Mouse (Mus musculus) heart, embryonic 12.5 days (tissue): ENCODE results near the gene Smap1. TPM values are rescaled to one million over a fixed set of nuclear protein-coding genes. Genes with fewer than 3 reads are reported as not detected.

Experiments
- ATAC-seq: fragments of 200-750 bp; cut with Nextera tagmentation; 2 replicates; pipeline ENCODE4 v1.8.0; 2017; ENCODE audit warnings: moderate TSS enrichment, moderate library complexity; ENCODE audit not compliant: insufficient number of reproducible peaks, low FRiP score
- H3K27ac ChIP-seq: fragments of 300-500 bp; sonication (generic); 2 replicates; pipeline ENCODE4 v1.5.1; 2016; ENCODE audit warnings: mild to moderate bottlenecking, moderate library complexity; ENCODE audit not compliant: poor library complexity, severe bottlenecking
- H3K27me3 ChIP-seq: fragments of 300-500 bp; sonication (generic); replicated peaks from 2 replicates; pipeline ENCODE4 v1.6.1; 2016; ENCODE audit warnings: mild to moderate bottlenecking, moderate library complexity
- H3K36me3 ChIP-seq: fragments of 300-500 bp; sonication (generic); 2 replicates; pipeline ENCODE4 v1.6.1; 2016; ENCODE audit warnings: mild to moderate bottlenecking, moderate library complexity
- H3K4me1 ChIP-seq: fragments of 300-500 bp; sonication (generic); replicated peaks from 2 replicates; pipeline ENCODE4 v1.6.1; 2016; ENCODE audit warnings: mild to moderate bottlenecking
- H3K4me2 ChIP-seq: fragments of 300-500 bp; sonication (generic); 2 replicates; pipeline ENCODE4 v1.6.1; 2016; ENCODE audit warnings: mild to moderate bottlenecking, moderate library complexity
- H3K4me3 ChIP-seq: fragments of 300-500 bp; sonication (generic); 2 replicates; pipeline ENCODE4 v1.5.1; 2016; ENCODE audit warnings: mild to moderate bottlenecking
- H3K9ac ChIP-seq: fragments of 300-500 bp; sonication (generic); 2 replicates; pipeline ENCODE4 v1.6.1; 2016; ENCODE audit warnings: mild to moderate bottlenecking, moderate library complexity
- H3K9me3 ChIP-seq: fragments of 300-500 bp; sonication (generic); replicated peaks from 2 replicates; pipeline ENCODE4 v1.6.1; 2016; ENCODE audit warnings: mild to moderate bottlenecking, moderate library complexity
- whole genome bisulfite sequencing: fragments of 180-500 bp; shearing (Covaris S2); methylation state at CpG from one replicate; pipeline ENCODE4 v1.1.7; 2016; 5-methylcytosine and 5-hydroxymethylcytosine counted together
- polyA plus RNA-seq: library from polyadenylated mRNA; unstranded; fragments of >200 nt; fragmentation: Nextera tagmentation; extraction: Ambion mirVana; gene quantifications from 2 replicates; pipeline ENCODE4 v1.2.1, GENCODE M21; 2016

Smap1 gene
- polyA plus RNA-seq, 1 experiment from 2014 or later = 48.4 TPM

DNA sequence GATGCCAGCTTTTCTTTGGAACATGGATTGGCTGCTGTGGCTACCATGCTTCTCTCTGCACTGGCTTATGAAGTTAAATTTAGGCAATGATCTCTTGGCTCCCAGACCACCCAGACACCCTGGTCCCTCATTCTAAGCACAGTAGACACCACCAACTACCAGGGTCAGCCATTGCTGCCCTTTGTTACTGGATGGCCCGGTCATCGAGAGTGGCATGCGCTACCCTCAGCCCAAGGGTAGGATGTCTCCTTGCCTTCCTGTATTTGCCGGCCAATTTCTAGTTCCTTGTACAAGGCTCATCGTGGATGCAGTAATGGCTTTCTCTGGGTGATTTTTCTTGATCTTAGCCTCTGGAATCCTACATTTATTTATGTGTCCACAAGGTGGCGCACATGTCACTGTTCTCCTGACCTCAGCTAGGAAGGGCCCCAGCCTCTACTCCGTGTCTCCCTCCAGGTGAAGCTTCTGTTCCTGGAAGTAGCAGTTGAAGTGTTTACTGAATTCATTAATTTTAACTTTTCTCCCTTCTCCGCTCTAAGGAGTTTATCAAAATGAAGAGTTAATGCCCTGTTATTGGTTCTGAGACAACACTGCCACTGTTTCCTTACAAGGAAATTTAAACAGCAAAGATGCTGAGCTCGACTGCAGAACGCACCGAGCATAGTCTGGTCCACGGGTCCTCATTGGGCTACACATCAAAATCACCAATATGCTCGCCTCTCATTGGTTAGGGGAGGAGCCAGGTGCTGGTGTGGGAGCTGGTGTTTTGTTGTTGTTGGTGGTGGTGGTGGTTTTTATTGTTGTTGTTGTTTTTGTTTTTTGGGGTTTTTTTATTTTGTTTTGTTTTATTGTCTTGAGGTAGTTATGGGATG is 95.0 kb downstream of the Smap1 start:
- ATAC-seq = no peak
- H3K4me2 ChIP-seq = no peak overlapping the region

DNA sequence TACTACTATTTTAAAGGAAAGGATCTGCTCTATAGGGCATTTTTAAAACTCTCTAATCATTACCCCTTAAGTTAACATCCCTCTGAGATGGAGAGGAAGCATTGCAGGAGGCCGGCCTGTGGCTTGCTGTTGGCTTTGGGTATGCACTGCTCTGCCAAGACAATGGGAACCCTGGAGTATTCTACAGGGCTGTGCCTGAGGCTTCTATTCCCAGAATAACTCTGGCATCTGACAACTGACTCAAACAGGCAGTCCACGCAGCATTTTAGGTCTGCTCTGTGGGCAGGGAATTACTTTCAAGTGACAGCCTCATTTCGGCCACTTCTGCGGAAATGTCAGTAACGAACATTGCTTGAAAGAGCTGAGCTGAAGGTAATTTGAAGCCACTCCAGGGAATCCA is 100.5 kb downstream of the Smap1 start:
- WGBS = 65% methylated on average over 5 of the region's 5 CpGs
- H3K27me3 ChIP-seq = no peaks in the 10 kb centered on the region
- H3K9ac ChIP-seq = no peak overlapping the region

More for the DNA sequence above, 95.0 kb downstream of the Smap1 start:
- Histone ChIP-seq H3K9me3 (no peaks in the 10 kb centered on the region), H3K4me3 (no peak overlapping the region), H3K4me1 (no peaks in the 10 kb centered on the region), H3K9ac (no peak overlapping the region), H3K27me3 (no peaks in the 10 kb centered on the region), H3K27ac (no peak overlapping the region), H3K36me3 (no peaks in the 10 kb centered on the region)
- 35% methylated on average over 13 of the region's 13 CpGs for WGBS

DNA sequence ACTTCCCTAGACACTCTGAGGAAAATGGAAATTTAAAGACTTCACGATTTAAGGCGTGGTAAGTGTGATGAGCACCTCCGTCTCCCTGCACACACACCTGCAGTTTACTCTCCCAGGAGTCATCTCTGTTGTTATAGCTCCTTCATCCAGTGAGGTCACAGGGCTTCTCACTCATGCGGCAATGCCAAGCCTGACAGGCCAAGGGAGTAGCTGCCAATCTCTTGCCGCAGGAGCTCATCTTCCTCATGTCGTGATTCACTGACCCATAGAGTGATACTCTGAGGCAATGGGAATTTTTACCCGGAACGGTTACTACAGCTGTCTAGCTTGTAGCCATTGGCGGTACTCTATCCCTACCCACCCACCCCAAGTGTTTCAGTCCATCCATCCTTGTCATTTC is 123.8 kb downstream of the Smap1 start:
- no peak for ATAC-seq
- 87% methylated on average over 9 of the region's 9 CpGs for WGBS
- H3K27me3 ChIP-seq = 0 out of 2 replicates have a peak, but pooled peaks cover 4% of the 10 kb centered on the region
- no peaks in the 10 kb centered on the region for H3K9me3 ChIP-seq
- H3K9ac ChIP-seq = no peak overlapping the region
- H3K4me2 ChIP-seq = no peak overlapping the region
- H3K4me3 ChIP-seq = no peak overlapping the region
- no peaks in the 10 kb centered on the region for H3K36me3 ChIP-seq
- no peak overlapping the region for H3K27ac ChIP-seq
- no peaks in the 10 kb centered on the region for H3K4me1 ChIP-seq

More for the DNA sequence above, 100.5 kb downstream of the Smap1 start:
- Histone ChIP-seq H3K36me3 (no peaks in the 10 kb centered on the region), H3K4me2 (no peak overlapping the region), H3K4me1 (no peaks in the 10 kb centered on the region), H3K9me3 (no peaks in the 10 kb centered on the region), H3K27ac (no peak overlapping the region), H3K4me3 (no peak overlapping the region)
- no peak for ATAC-seq

Other genes with a start within 250 kb of the Smap1 start
- 0.45 and 0.86 TPM in 2 replicates for gene B3gat2, start 160.6 kb downstream of the Smap1 start, polyA plus RNA-seq
- 82.6 and 87.9 TPM in 2 replicates for gene Sdhaf4, start 83.3 kb upstream of the Smap1 start, polyA plus RNA-seq
- 35.1 and 39.1 TPM in 2 replicates for gene Fam135a, start 178.0 kb upstream of the Smap1 start, polyA plus RNA-seq